Mouse (Mus musculus) testis, adult 2 months (tissue): ENCODE data around the gene 4932438A13Rik. TPM values are rescaled to one million over a fixed set of nuclear protein-coding genes. Genes with fewer than 3 reads are reported as not detected.
A peak's percentile ranks its signal among the peaks of the same experiment; 100 is the strongest.

Experiments used
- H3K27ac ChIP-seq: fragments of 200-500 bp; 2 replicates; pipeline ENCODE4 v1.5.1; 2012; ENCODE audit warnings: low read depth, low read length; ENCODE audit not compliant: control insufficient read depth, insufficient read depth
- H3K27me3 ChIP-seq: fragments of 200-500 bp; 2 replicates; pipeline ENCODE4 v1.6.1; 2012; ENCODE audit warnings: mild to moderate bottlenecking, low read length, moderate library complexity; ENCODE audit not compliant: control insufficient read depth, insufficient read depth
- H3K36me3 ChIP-seq: fragments of 200-500 bp; 2 replicates; pipeline ENCODE4 v1.6.1; 2012; ENCODE audit warnings: mild to moderate bottlenecking, low read length; ENCODE audit not compliant: control insufficient read depth, insufficient read depth
- H3K4me1 ChIP-seq: fragments of 200-500 bp; 2 replicates; pipeline ENCODE4 v1.6.1; 2012; ENCODE audit warnings: low read length; ENCODE audit not compliant: control insufficient read depth, insufficient read depth
- H3K4me3 ChIP-seq: fragments of 200-500 bp; 2 replicates; pipeline ENCODE4 v1.5.1; 2012; ENCODE audit warnings: low read depth, mild to moderate bottlenecking, low read length, moderate library complexity, mixed read lengths; ENCODE audit not compliant: control insufficient read depth
- CTCF ChIP-seq: fragments of 200-500 bp; IDR thresholded peaks from 2 replicates; pipeline ENCODE4 v1.5.1; 2012; ENCODE audit warnings: low read depth, mild to moderate bottlenecking, inconsistent platforms, low read length, moderate library complexity; ENCODE audit not compliant: control insufficient read depth, insufficient read depth, insufficient replicate concordance
- POLR2A ChIP-seq: fragments of 200-500 bp; IDR thresholded peaks from 2 replicates; pipeline ENCODE4 v1.6.1; 2012; ENCODE audit warnings: low read depth, mild to moderate bottlenecking, inconsistent platforms, low read length, moderate library complexity; ENCODE audit not compliant: control insufficient read depth
- polyA plus RNA-seq: library from polyadenylated mRNA; depleted of rRNA; stranded (reverse); fragments of >200 nt; gene quantifications from 2 replicates; pipeline ENCODE4 v1.2.3, GENCODE M21; 2012

The 4932438A13Rik gene
- polyA plus RNA-seq, 1 experiment: 37.5 TPM

DNA sequence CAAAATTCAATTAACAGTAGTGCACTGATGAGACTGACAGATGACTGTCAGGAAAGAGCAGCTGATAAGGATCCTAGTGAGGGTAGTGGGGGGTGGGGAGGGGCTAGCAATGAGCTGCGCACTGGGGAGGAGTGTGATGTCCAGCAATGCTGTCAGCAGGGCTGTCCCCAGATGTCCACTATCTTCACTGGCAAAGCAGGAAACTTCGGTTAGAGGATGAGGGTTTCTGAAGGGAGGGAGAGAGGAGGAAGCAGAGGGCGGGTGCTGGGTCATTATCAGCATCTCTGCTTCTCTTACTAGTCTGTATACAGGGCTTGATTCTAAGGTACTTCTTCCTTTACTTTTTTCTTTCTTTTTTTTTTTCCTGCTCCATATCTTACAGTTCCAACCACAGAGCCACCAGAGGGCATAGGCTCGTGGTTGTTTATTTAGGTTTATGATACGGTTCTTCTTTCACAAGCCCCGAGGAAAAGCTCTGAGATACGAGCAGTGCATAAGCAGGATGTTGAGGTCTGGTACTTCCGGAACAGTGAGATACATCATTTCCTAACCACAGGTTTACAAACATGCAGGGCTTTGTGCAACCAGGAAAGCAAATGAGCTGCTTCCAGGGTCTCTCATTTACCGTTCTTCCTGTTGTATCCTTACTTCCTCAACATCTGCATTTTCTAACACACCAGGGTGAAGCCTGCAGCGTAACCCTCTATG, 9.0 kb upstream of the 4932438A13Rik start:
- no peak overlapping the region for H3K27ac ChIP-seq
- no peaks in the 10 kb centered on the region for H3K36me3 ChIP-seq
- no peak overlapping the region for H3K4me3 ChIP-seq
- H3K27me3 ChIP-seq: no peaks in the 10 kb centered on the region
- H3K4me1 ChIP-seq: no peaks in the 10 kb centered on the region
- TF ChIP-seq POLR2A (no peak), CTCF (no peak)

DNA sequence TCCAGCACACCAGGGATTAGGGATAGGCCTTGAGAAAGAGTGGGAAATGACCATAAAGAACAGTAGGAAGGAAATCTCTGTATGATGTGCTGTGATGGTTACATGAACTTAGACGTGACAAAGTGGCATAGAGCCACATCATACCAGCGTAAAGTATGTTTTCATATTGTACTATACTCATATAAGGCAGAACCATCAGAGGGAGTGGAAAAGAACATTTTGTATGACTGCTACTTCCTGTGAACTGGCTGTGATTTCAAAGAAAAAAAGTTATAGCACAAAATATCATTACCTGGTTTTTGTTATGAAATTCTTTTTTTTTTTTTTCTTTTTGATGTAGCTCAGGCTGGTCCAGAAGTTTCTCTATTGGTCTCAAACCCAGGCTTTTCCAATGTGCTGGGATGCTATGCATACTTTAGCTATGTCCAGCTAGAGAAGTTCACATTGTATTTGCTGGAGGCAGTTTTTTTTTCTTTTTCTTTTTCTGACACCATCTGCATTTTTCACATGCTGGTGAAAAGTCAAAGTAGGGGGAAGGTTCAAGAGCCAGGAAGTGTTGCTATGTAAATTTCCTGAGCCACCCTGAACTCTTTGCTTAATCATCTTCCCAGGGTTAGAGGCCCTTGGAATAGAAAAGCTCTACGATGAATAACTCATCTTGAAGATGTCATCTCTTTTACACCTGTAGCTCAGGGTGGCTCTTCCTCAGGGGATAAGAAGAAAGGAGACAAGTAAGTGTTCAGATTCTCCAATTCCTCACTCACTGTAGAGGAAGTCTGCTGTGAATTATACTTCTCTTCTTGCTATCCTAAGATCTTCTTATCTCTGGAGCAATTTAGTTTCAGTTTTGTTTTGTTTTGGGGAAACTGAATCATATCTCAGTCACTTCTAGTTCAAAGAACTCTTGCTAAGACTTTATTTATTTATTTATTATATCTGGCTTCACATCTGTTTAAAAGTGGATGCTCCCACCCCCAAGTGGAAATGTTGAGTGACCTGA, 1.2 kb upstream of the 4932438A13Rik start:
- Histone ChIP-seq H3K36me3 (peaks cover 4% of the 10 kb centered on the region), H3K27me3 (no peaks in the 10 kb centered on the region), H3K27ac (no peak overlapping the region), H3K4me1 (peaks cover 2% of the 10 kb centered on the region; the same call in 1 of the 2 replicates), H3K4me3 (no peak overlapping the region)
- no peak for TF ChIP-seq POLR2A
- TF ChIP-seq CTCF: no peak

DNA sequence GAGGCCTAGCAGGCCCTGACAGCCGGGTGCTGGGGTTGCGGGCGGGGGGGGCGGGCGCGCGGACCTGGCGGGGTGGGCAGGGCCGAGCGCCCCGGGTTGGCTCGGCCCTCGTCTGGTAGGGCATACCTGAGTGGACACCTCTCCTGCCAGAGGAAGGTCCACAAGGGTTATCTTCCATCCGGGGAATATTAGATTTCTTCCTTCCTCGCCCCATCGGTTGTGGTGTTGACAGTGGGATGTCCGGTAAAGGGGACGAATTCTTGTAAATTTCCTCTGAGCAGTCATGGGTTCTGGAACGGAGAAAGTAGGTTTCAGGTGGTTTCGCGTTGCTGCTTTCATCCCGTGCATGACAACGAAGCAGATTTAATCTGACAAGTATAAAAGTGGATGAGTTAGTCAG, 523 bp downstream of the 4932438A13Rik start:
- H3K4me3 ChIP-seq: peak overlapping the region; percentile 99
- peaks cover 5% of the 10 kb centered on the region for H3K36me3 ChIP-seq
- peaks cover 2% of the 10 kb centered on the region; the same call in 1 of the 2 replicates for H3K4me1 ChIP-seq
- TF ChIP-seq CTCF (no peak), POLR2A (no peak)
- H3K27me3 ChIP-seq: no peaks in the 10 kb centered on the region
- H3K27ac ChIP-seq: peak overlapping the region; percentile 99

DNA sequence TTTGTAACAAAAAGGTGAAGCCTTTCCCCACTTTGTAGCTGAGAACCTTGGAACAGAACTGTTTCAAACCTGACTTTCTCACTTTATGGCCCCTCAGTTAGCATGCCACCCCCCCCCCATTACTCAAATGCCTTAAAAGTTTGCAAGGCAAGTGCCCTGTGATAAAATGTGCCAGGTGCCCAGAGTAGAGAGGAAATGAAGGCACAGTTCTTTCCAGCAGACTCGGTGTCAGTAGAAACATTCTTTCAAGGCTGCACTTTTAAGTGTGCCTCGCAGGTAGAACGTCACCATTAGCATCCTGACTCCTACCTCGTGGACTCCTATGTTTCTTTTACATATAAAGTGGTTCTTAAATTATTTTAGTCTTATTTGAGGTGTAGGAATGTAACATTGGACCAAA, 977 bp downstream of the 4932438A13Rik start:
- H3K4me3 ChIP-seq: peak overlapping the region; percentile 99; the same call in 1 of the 2 replicates
- no peak overlapping the region; the same call in 1 of the 2 replicates for H3K27ac ChIP-seq
- peaks cover 2% of the 10 kb centered on the region; the same call in 1 of the 2 replicates for H3K4me1 ChIP-seq
- TF ChIP-seq CTCF: no peak
- no peak for TF ChIP-seq POLR2A
- peaks cover 5% of the 10 kb centered on the region for H3K36me3 ChIP-seq
- no peaks in the 10 kb centered on the region for H3K27me3 ChIP-seq

DNA sequence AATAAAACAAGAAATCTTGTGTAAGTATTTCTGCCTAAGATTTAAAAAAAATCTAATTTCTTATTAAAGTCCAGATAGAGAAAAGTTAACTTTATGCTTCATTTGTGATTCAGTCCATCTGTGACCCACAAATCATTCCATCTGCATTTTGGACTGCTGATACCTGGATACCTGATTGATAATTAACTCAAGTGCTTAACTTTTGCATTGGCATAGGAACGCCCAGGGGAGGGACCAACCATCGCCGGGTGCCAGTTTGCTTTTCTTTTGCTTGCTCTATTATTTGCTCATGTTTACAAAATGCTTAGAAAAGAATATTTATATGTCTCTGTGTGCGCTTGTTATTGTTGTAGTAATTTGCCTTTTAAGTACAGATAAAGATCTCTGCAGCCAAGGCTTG, 1.6 kb downstream of the 4932438A13Rik start:
- H3K27ac ChIP-seq: no peak overlapping the region
- H3K4me3 ChIP-seq: no peak overlapping the region
- H3K4me1 ChIP-seq: peaks cover 2% of the 10 kb centered on the region; the same call in 1 of the 2 replicates
- H3K27me3 ChIP-seq: no peaks in the 10 kb centered on the region
- peaks cover 5% of the 10 kb centered on the region for H3K36me3 ChIP-seq
- TF ChIP-seq CTCF: no peak
- no peak for TF ChIP-seq POLR2A

DNA sequence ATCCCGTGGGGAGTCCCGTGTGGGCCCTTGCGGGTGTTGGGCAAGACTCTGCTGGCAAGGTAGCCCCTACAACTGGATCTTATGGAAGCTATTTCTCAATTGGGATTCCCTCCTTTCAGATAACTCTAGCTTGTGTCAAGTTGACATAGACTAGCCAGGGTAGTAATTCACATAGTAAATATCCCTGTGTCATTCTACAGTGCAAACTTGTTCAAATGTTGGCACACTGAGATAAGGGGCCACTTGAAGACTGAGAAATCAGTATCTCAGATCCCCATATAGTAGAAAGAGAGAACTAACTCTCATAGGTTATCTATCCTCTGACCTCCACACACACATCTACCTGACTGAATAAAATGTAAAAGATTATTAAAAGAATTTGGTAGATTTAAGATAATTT, 42.5 kb downstream of the 4932438A13Rik start:
- Histone ChIP-seq H3K27ac (no peak overlapping the region), H3K36me3 (0 out of 2 replicates have a peak, but pooled peaks cover 1% of the 10 kb centered on the region), H3K4me3 (no peak overlapping the region), H3K4me1 (no peaks in the 10 kb centered on the region), H3K27me3 (no peaks in the 10 kb centered on the region)
- TF ChIP-seq CTCF (no peak), POLR2A (no peak)

DNA sequence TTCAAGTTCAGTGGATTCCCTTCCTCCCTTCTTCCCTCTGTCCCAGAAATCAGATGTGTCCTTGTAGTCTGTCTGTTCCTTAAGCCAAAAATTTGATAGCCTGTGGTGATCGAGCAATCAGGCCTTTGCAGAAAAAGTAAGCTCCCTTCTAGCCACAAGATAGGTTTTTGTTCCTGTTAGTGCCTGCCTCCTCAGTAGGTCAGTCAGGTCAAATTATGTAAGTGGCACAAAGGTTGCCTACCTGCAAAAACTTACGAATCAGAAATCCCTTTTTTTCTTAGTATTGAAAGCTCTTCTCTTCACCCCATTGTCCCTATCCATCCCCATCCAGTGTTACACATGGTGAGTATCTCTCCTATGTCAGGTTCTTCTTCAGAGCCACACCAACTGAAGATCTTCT, 54.9 kb downstream of the 4932438A13Rik start:
- TF ChIP-seq CTCF: no peak
- no peak for TF ChIP-seq POLR2A
- Histone ChIP-seq H3K36me3 (no peaks in the 10 kb centered on the region), H3K27ac (no peak overlapping the region), H3K4me1 (no peaks in the 10 kb centered on the region), H3K27me3 (no peaks in the 10 kb centered on the region), H3K4me3 (no peak overlapping the region)

DNA sequence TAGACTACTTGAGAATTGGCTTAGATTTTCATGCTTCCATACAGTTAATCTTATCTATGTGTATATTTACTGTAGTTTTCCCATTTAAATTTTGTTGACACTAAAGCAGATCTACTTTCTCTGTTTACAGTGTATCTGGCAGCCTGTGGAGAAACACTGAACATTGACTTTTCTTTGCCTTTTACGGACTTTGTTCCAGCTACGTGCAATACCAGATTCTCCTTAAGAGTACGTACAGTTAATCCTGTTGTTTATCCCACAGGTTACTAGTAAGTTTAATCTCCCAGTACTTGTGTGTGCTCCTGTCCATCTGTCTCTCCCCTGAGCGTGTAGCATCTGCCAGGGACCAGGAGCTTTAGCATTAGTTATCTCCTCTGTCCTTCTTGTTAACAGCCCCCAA, 55.4 kb downstream of the 4932438A13Rik start:
- H3K4me1 ChIP-seq: no peaks in the 10 kb centered on the region
- no peaks in the 10 kb centered on the region for H3K36me3 ChIP-seq
- no peak for TF ChIP-seq CTCF
- no peak for TF ChIP-seq POLR2A
- no peak overlapping the region for H3K4me3 ChIP-seq
- H3K27ac ChIP-seq: no peak overlapping the region
- H3K27me3 ChIP-seq: no peaks in the 10 kb centered on the region
